Mouse (Mus musculus) MEL (cell line): ENCODE measurements around the gene Tyrobp.

Source experiments
- BHLHE40 ChIP-seq: IDR thresholded peaks from 2 replicates; pipeline ENCODE4 v1.6.1; 2012; ENCODE audit warnings: low read depth, mild to moderate bottlenecking, inconsistent platforms, low read length, improper control_type of control experiment, borderline replicate concordance
- EP300 ChIP-seq, 2 experiments: IDR thresholded peaks; 2 replicates each; pipeline ENCODE4 v1.6.1; 2011; ENCODE audit warnings: improper control_type of control experiment in 2 of 2, low read length in 2 of 2, low read depth in 1 of 2, mild to moderate bottlenecking in 1 of 2
- MYC ChIP-seq: IDR thresholded peaks from 2 replicates; pipeline ENCODE4 v1.6.1; 2011; ENCODE audit warnings: low read depth, mild to moderate bottlenecking, low read length, improper control_type of control experiment, moderate library complexity
- NRF1 ChIP-seq: IDR thresholded peaks from 2 replicates; pipeline ENCODE4 v1.6.1; 2014; ENCODE audit warnings: low read depth, mild to moderate bottlenecking, inconsistent platforms, low read length, improper control_type of control experiment, moderate library complexity; ENCODE audit not compliant: poor library complexity, insufficient read depth, severe bottlenecking
- TAL1 ChIP-seq: IDR thresholded peaks from 2 replicates; pipeline ENCODE4 v1.6.1; 2012; ENCODE audit warnings: mild to moderate bottlenecking, inconsistent platforms, low read length, moderate library complexity, mixed read lengths
- ZC3H11A ChIP-seq: IDR thresholded peaks from 2 replicates; pipeline ENCODE4 v1.6.1; 2012; ENCODE audit warnings: low read depth, mild to moderate bottlenecking, inconsistent platforms, low read length, improper control_type of control experiment
- ZNF384 ChIP-seq: IDR thresholded peaks from 2 replicates; pipeline ENCODE4 v1.6.1; 2012; ENCODE audit warnings: low read depth, mild to moderate bottlenecking, inconsistent platforms, low read length, improper control_type of control experiment

DNA sequence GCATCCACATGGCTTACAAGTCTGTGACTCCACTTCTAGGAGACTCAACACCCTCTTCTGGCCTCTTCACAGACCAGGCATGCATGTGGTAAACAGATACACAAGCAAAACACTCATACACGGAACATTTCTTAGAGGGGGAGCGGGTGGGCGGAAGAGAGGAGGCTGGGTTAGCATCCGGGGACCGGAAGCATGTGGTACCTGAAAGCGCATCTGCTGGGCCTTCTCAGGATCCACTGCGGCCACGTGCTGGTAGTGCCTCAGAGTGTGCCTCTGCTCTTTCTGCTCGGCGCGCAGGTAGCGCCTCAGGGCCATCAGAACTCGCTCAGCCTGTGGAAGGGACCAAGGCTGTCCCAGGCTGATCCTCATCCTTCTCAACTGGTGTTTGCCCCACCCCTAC, 26.2 kb downstream of the Tyrobp start:
- TF ChIP-seq ZNF384 (no peak), MYC (no peak), EP300 (IDR thresholded peaks at IDR 0.05; ENCODE audit: low read depth in 1 of 2, low read length in 2 of 2) (no peak), ZC3H11A (no peak), TAL1 (no peak), BHLHE40 (no peak), NRF1 (no peak)
